Mouse (Mus musculus) heart, postnatal 4 days (tissue): ENCODE results near the gene Gm9922. TPM values are rescaled to one million over a fixed set of nuclear protein-coding genes. Genes with fewer than 3 reads are reported as not detected.

Source experiments
- total RNA-seq, 2 experiments: library from RNA; stranded (reverse); gene quantifications; 2 replicates each; pipeline ENCODE4 v1.2.3; 2021

Gm9922 gene
- total RNA-seq, 2 experiments from 2014 or later, result 1.7 TPM

Other genes with a start within 250 kb of the Gm9922 start
- gene Tbc1d4, start 120.6 kb downstream of the Gm9922 start, total RNA-seq, result 10 to 100 TPM; 36.8 to 39.9 TPM
- gene Commd6, start 89.1 kb downstream of the Gm9922 start, total RNA-seq, result 10 to 100 TPM; 35.0 to 37.7 TPM
- 10 to 100 TPM; 33.9 to 35.3 TPM for gene Uchl3, start 75.8 kb downstream of the Gm9922 start, total RNA-seq
- gene Lmo7, start 143 bp upstream of the Gm9922 start, total RNA-seq, result 100 to 1,000 TPM; 490 to 502 TPM